13 mouse cellular contexts compared by ENCODE assay signal in the genomic region with DNA sequence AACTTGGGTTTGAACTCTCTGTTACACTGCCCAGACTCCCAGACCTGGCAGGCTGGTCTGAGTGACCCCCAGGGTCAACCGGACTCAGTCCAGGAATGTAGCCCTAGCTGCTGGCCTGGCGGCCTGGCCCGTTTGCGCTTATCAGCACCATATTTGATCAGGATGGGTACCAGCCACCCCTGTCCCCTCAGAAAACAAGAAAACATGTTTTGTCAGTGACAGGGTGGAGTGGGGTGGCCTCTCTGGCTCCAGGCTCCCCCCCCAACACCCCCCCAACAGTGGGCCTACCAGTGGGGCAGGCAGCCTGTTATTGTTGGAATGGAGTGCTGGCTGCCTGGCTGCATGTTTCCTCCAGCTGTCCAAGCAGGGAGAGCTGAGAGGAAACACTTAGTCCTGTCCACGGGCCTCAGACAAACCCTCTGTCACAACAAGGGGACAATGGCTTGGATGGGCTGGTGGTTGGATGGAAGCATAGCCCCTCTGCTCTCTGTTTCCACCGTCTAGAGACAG. TPM values are rescaled to one million over a fixed set of nuclear protein-coding genes. Genes with fewer than 3 reads are reported as not detected.
A peak's percentile ranks its signal among the peaks of the same experiment; 100 is the strongest.
DNase-seq lines count a peak whose midpoint lies in the region; ATAC-seq lines count a peak whose summit lies in the region.
"Had no signal": no experiment of that assay in that cellular context is flagged by ENCODE, and none has a peak within 500 bp of the region (broad histone marks: within the 10 kb centered on the region; RNA-seq: fewer than 3 reads in every experiment).

No protein-coding gene starts in this region.

- peak; percentile 14 to 40 for DNase-seq in adrenal gland, adult (ENCODE audit: inconsistent age in 2 of 2, low spot score in 1 of 2)
- no peak for DNase-seq in adrenal gland, adult 8-10 months
- DNase-seq in lung, postnatal 10 days, result peak; percentile 40
- DNase-seq in lung, postnatal 4 days, result no peak
- DNase-seq in heart, postnatal 36 days, result peak; percentile 62 to 70
- no peak for DNase-seq in right cerebral cortex, postnatal 36 days (ENCODE audit: low spot score in 2 of 2)
- DNase-seq: adrenal gland, postnatal 25 days; right cerebral cortex, postnatal 14 days had no signal

- H3K9me3 ChIP-seq in forebrain, embryonic 13.5 days (replicated peaks), result no peaks in the 10 kb centered on the region
- no peaks in the 10 kb centered on the region for H3K9me3 ChIP-seq in intestine, embryonic 16.5 days (ENCODE audit: control insufficient read depth, low read length)
- H3K9me3 ChIP-seq: limb, embryonic 15.5 days; stomach, embryonic 15.5 days had no signal

- no peak overlapping the region for H3K9ac ChIP-seq in forebrain, embryonic 13.5 days
- no peak overlapping the region for H3K9ac ChIP-seq in intestine, embryonic 16.5 days (ENCODE audit: low read depth, low read length)
- H3K9ac ChIP-seq: limb, embryonic 15.5 days; stomach, embryonic 15.5 days had no signal

- H3K4me2 ChIP-seq in forebrain, embryonic 13.5 days, result no peak overlapping the region
- no peak overlapping the region for H3K4me2 ChIP-seq in intestine, embryonic 16.5 days (ENCODE audit: low read depth, low read length)
- H3K4me2 ChIP-seq: limb, embryonic 15.5 days; stomach, embryonic 15.5 days had no signal

- H3K4me3 ChIP-seq in forebrain, embryonic 13.5 days, result no peak overlapping the region
- no peak overlapping the region for H3K4me3 ChIP-seq in intestine, embryonic 16.5 days (ENCODE audit: low read length)
- H3K4me3 ChIP-seq: limb, embryonic 15.5 days; stomach, embryonic 15.5 days had no signal

- ATAC-seq in forebrain, embryonic 13.5 days, result no peak
- no peak for ATAC-seq in intestine, embryonic 16.5 days

- no peaks in the 10 kb centered on the region for H3K27me3 ChIP-seq in forebrain, embryonic 13.5 days
- no peaks in the 10 kb centered on the region for H3K27me3 ChIP-seq in intestine, embryonic 16.5 days (replicated peaks; ENCODE audit: control insufficient read depth, insufficient read depth, low read length)
- H3K27me3 ChIP-seq: limb, embryonic 15.5 days; stomach, embryonic 15.5 days had no signal

- H3K4me1 ChIP-seq in forebrain, embryonic 13.5 days, result no peaks in the 10 kb centered on the region
- no peaks in the 10 kb centered on the region for H3K4me1 ChIP-seq in intestine, embryonic 16.5 days (ENCODE audit: control insufficient read depth, insufficient read depth, low read length)
- H3K4me1 ChIP-seq: limb, embryonic 15.5 days; stomach, embryonic 15.5 days had no signal

- intact Hi-C loops in heart, postnatal 36 days (cut with DNase I), result no loop called here

- H3K27ac ChIP-seq in forebrain, embryonic 13.5 days, result no peak overlapping the region
- H3K27ac ChIP-seq in intestine, embryonic 16.5 days (ENCODE audit: low read length), result no peak overlapping the region
- H3K27ac ChIP-seq: limb, embryonic 15.5 days; stomach, embryonic 15.5 days had no signal

- H3K36me3 ChIP-seq in forebrain, embryonic 13.5 days (ENCODE audit: poor library complexity, severe bottlenecking), result no peaks in the 10 kb centered on the region
- H3K36me3 ChIP-seq in intestine, embryonic 16.5 days (ENCODE audit: control insufficient read depth, insufficient read depth, low read length), result no peaks in the 10 kb centered on the region
- H3K36me3 ChIP-seq: limb, embryonic 15.5 days; stomach, embryonic 15.5 days had no signal

- whole genome bisulfite sequencing in forebrain, embryonic 13.5 days, result 85% methylated on average over 6 of the region's 6 CpGs
- WGBS in intestine, embryonic 16.5 days, result 61% methylated on average over 6 of the region's 6 CpGs

RNA-seq across cellular contexts. Expression of a gene that starts 24.7 kb away (rescaled TPM):
- 1 to 10 TPM; 3.1 to 7.0 (median 4.5) TPM for total RNA-seq in adrenal gland, adult 8-10 months (2022)
- total RNA-seq in heart, postnatal 36 days (2021), result 10 to 100 TPM; 12.8 to 13.0 TPM
- polyA plus RNA-seq in forebrain, embryonic 13.5 days (2015; fragmentation: Nextera tagmentation; extraction: Ambion mirVana), result 11.4 and 13.1 TPM in 2 replicates
- polyA plus RNA-seq in intestine, embryonic 16.5 days (2015; fragmentation: Nextera tagmentation; extraction: Ambion mirVana), result 17.2 and 17.9 TPM in 2 replicates
- total RNA-seq: megakaryocyte progenitor cell, adult 5-6 weeks had no signal

RNA-seq across cellular contexts. Expression of a gene that starts 41.5 kb away (rescaled TPM):
- total RNA-seq in adrenal gland, adult 8-10 months (2022), result not detected
- total RNA-seq in heart, postnatal 36 days (2021), result under 1 TPM in 1 of 2 experiments, not detected in 1; 0.25 TPM
- 0.10 TPM in 1 of 2 replicates, not detected in the other for polyA plus RNA-seq in forebrain, embryonic 13.5 days (2015; fragmentation: Nextera tagmentation; extraction: Ambion mirVana)
- polyA plus RNA-seq in intestine, embryonic 16.5 days (2015; fragmentation: Nextera tagmentation; extraction: Ambion mirVana), result 3.9 and 5.6 TPM in 2 replicates
- total RNA-seq: adrenal gland, postnatal 25 days had no signal

RNA-seq across cellular contexts. Expression of a gene that starts 45.5 kb away (rescaled TPM):
- 10 to 100 TPM; 58.8 to 73.0 (median 67.6) TPM for total RNA-seq in adrenal gland, adult 8-10 months (2022)
- total RNA-seq in heart, postnatal 36 days (2021), result 10 to 100 TPM; 48.8 to 52.1 TPM
- polyA plus RNA-seq in forebrain, embryonic 13.5 days (2015; fragmentation: Nextera tagmentation; extraction: Ambion mirVana), result 50.4 and 51.3 TPM in 2 replicates
- 56.1 and 63.3 TPM in 2 replicates for polyA plus RNA-seq in intestine, embryonic 16.5 days (2015; fragmentation: Nextera tagmentation; extraction: Ambion mirVana)

Comparison
In these comparisons a context has a peak if more than half of its experiments do, and no peak if none do; other contexts are left out.
1. DNase-seq: peak in adrenal gland, adult (2 of 2), lung, postnatal 10 days (single experiment) and heart, postnatal 36 days (2 of 2); none in adrenal gland, adult 8-10 months (single experiment), lung, postnatal 4 days (0 of 2) and right cerebral cortex, postnatal 36 days (0 of 2).